Mouse (Mus musculus) liver, postnatal 0 days (tissue): ENCODE measurements at regions not wholly inside any gene's neighbourhood (a gene's known extent, or its start where the extent isn't known, plus 50 kb on each side); places are given as distances from the start of the nearest gene placed in this dataset.

Experiments
- CTCF ChIP-seq: sonication (generic); IDR thresholded peaks from 2 replicates; pipeline ENCODE4 v1.5.1; 2016; ENCODE audit warnings: antibody characterized with exemption, low read depth
- EP300 ChIP-seq: IDR thresholded peaks from 2 replicates; pipeline ENCODE4 v1.6.1; 2016; ENCODE audit warnings: antibody characterized with exemption, low read depth, mild to moderate bottlenecking

GRCm38 (mm10) chr14:76329983-76330382 lies 84.8 kb upstream of the Tsc22d1 start:
- TF ChIP-seq CTCF (no peak), EP300 (no peak)
